Mouse (Mus musculus): Measurements from ENCODE around the gene Cfap300. TPM values are rescaled to one million over a fixed set of nuclear protein-coding genes. Genes with fewer than 3 reads are reported as not detected.
A peak's percentile ranks its signal among the peaks of the same experiment; 100 is the strongest.

Cfap300 gene
- polyA plus RNA-seq (2014; fragmentation: Nextera tagmentation; extraction: Ambion mirVana), result 9.5 and 12.3 TPM in 2 replicates

DNA sequence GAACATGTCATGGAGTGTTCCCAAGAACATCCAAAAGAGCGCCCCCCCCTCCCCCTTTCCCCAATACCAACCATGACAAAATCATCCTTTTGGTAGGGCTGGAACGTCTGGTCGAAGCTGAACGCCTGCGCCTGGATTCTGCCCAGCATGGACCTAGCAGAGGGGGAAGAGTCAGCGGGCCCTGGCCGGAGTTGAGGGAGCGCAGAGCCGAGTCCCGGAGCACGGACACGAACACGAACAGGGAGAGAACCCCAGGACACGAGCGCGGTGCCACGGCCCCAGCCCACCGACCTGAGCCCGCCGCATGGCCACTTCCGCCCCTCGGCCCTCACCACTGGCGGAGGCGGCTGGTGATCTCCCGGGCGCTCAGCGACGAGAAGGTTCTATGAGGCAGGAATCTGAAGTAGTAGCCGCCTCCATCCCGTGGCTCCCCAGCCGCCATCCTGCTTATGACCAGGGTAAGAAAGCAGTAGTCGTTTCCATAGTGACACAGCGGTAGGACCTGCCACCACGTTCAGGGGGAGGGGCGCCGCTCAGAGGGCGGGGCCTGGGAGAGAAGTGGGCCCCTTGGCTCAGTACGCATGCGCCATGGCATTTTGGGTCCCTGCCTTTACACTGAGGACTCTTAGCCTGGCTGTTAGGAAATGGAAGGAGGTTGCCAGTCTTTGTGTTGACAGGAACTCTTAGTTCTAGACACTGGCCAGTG is at the start of gene Cfap300:
Gene Cfap300 (minus strand): TSS at position 486 of the 706 bp plus-strand sequence.
- peak; percentile 95 for ATAC-seq (replicated peaks; ENCODE audit: low FRiP score, low TSS enrichment, low read depth)
- peak within 1 kb of the TSS; percentile 78 for H3K27ac ChIP-seq (ENCODE audit: low read depth)

GRCm38 (mm10) chr9:8078882-8079281 is 36.3 kb upstream of the Cfap300 start:
- H3K4me2 ChIP-seq (ENCODE audit: low read length), result no peak overlapping the region
- H3K27ac ChIP-seq (ENCODE audit: low read depth), result no peak overlapping the region
- WGBS, result 87% methylated on average over 5 of the region's 5 CpGs
- no peak overlapping the region for H3K9ac ChIP-seq (ENCODE audit: low read length)
- ATAC-seq (replicated peaks; ENCODE audit: low FRiP score, low TSS enrichment, low read depth) (no peak), DNase-seq (ENCODE audit: low spot score) (no peak)
- H3K36me3 ChIP-seq (ENCODE audit: control insufficient read depth, insufficient read depth, low read length), result no peaks in the 10 kb centered on the region
- H3K4me3 ChIP-seq (ENCODE audit: low read depth, low read length), result no peak overlapping the region
- H3K27me3 ChIP-seq (replicated peaks; ENCODE audit: control insufficient read depth, insufficient read depth, low read length), result no peaks in the 10 kb centered on the region
- no peaks in the 10 kb centered on the region for H3K4me1 ChIP-seq (replicated peaks; ENCODE audit: control insufficient read depth, insufficient read depth, low read length)
- no peaks in the 10 kb centered on the region for H3K9me3 ChIP-seq (ENCODE audit: control insufficient read depth, low read length)

More for the DNA sequence above, at the start of gene Cfap300:
- Histone ChIP-seq H3K9me3 (ENCODE audit: control insufficient read depth, low read length) (no peaks in the 10 kb centered on the region), H3K27me3 (replicated peaks; ENCODE audit: control insufficient read depth, insufficient read depth, low read length) (no peaks in the 10 kb centered on the region), H3K9ac (ENCODE audit: low read length) (peak within 1 kb of the TSS; percentile 68), H3K36me3 (ENCODE audit: control insufficient read depth, insufficient read depth, low read length) (no peaks in the 10 kb centered on the region), H3K4me1 (replicated peaks; ENCODE audit: control insufficient read depth, insufficient read depth, low read length) (0 out of 2 replicates have a peak, but pooled peaks cover 3% of the 10 kb centered on the region), H3K4me3 (ENCODE audit: low read depth, low read length) (peak within 1 kb of the TSS; percentile 78), H3K4me2 (ENCODE audit: low read length) (peak within 1 kb of the TSS; percentile 64)
- DNase-seq (ENCODE audit: low spot score), result peak; percentile 97
- WGBS, result under 1% methylated on average over 39 of the region's 39 CpGs

DNA sequence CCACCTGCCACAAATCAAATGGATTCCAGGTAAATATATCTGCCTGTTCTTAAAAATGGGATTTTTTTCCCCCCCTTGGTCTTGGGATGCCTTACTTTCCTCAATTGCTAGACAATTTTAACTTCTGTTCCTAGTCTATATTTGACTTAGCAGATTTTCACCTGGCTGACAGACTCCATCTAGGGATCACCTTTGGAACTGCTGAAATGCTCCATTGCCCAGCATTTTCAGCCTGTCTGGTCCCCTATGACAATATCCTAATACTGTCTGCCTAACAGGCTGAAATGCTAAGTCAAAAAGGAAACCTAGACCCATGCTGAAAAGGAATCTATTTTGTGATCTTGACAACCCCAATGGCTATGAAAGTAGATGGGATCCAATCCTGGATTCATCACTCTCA is 31.7 kb upstream of the Cfap300 start:
- no peak overlapping the region for H3K27ac ChIP-seq (ENCODE audit: low read depth)
- H3K4me1 ChIP-seq (replicated peaks; ENCODE audit: control insufficient read depth, insufficient read depth, low read length), result no peaks in the 10 kb centered on the region
- H3K36me3 ChIP-seq (ENCODE audit: control insufficient read depth, insufficient read depth, low read length), result no peaks in the 10 kb centered on the region
- DNase-seq (ENCODE audit: low spot score) (no peak), ATAC-seq (replicated peaks; ENCODE audit: low FRiP score, low TSS enrichment, low read depth) (no peak)
- no peaks in the 10 kb centered on the region for H3K9me3 ChIP-seq (ENCODE audit: control insufficient read depth, low read length)
- H3K4me2 ChIP-seq (ENCODE audit: low read length), result no peak overlapping the region
- no peaks in the 10 kb centered on the region for H3K27me3 ChIP-seq (replicated peaks; ENCODE audit: control insufficient read depth, insufficient read depth, low read length)
- no peak overlapping the region for H3K4me3 ChIP-seq (ENCODE audit: low read depth, low read length)
- no peak overlapping the region for H3K9ac ChIP-seq (ENCODE audit: low read length)

- DNase-seq (ENCODE audit: low spot score) (no peak), ATAC-seq (replicated peaks; ENCODE audit: low FRiP score, low TSS enrichment, low read depth) (no peak)
- H3K27me3 ChIP-seq (replicated peaks; ENCODE audit: control insufficient read depth, insufficient read depth, low read length), result no peaks in the 10 kb centered on the region
- H3K27ac ChIP-seq (ENCODE audit: low read depth), result no peak overlapping the region
- H3K9ac ChIP-seq (ENCODE audit: low read length), result no peak overlapping the region
- H3K4me2 ChIP-seq (ENCODE audit: low read length), result no peak overlapping the region
- H3K4me3 ChIP-seq (ENCODE audit: low read depth, low read length), result no peak overlapping the region
- WGBS, result 91% methylated on average over 3 of the region's 3 CpGs
- H3K4me1 ChIP-seq (replicated peaks; ENCODE audit: control insufficient read depth, insufficient read depth, low read length), result no peaks in the 10 kb centered on the region
- H3K9me3 ChIP-seq (ENCODE audit: control insufficient read depth, low read length), result no peaks in the 10 kb centered on the region
- H3K36me3 ChIP-seq (ENCODE audit: control insufficient read depth, insufficient read depth, low read length), result no peaks in the 10 kb centered on the region
Measured at GRCm38 (mm10) chr9:8073203-8073755, 30.7 kb upstream of the Cfap300 start.

GRCm38 (mm10) chr9:8059636-8060035 is 17.0 kb upstream of the Cfap300 start:
- H3K27me3 ChIP-seq (replicated peaks; ENCODE audit: control insufficient read depth, insufficient read depth, low read length), result no peaks in the 10 kb centered on the region
- no peaks in the 10 kb centered on the region for H3K36me3 ChIP-seq (ENCODE audit: control insufficient read depth, insufficient read depth, low read length)
- 77% methylated on average over 3 of the region's 3 CpGs for WGBS
- H3K4me1 ChIP-seq (replicated peaks; ENCODE audit: control insufficient read depth, insufficient read depth, low read length), result peaks cover 8% of the 10 kb centered on the region; the same call in 1 of the 2 replicates
- DNase-seq (ENCODE audit: low spot score) (no peak), ATAC-seq (replicated peaks; ENCODE audit: low FRiP score, low TSS enrichment, low read depth) (no peak)
- H3K4me3 ChIP-seq (ENCODE audit: low read depth, low read length), result no peak overlapping the region
- H3K27ac ChIP-seq (ENCODE audit: low read depth), result no peak overlapping the region
- H3K9ac ChIP-seq (ENCODE audit: low read length), result no peak overlapping the region
- H3K4me2 ChIP-seq (ENCODE audit: low read length), result no peak overlapping the region
- 0 out of 2 replicates have a peak, but pooled peaks cover 4% of the 10 kb centered on the region for H3K9me3 ChIP-seq (ENCODE audit: control insufficient read depth, low read length)

DNA sequence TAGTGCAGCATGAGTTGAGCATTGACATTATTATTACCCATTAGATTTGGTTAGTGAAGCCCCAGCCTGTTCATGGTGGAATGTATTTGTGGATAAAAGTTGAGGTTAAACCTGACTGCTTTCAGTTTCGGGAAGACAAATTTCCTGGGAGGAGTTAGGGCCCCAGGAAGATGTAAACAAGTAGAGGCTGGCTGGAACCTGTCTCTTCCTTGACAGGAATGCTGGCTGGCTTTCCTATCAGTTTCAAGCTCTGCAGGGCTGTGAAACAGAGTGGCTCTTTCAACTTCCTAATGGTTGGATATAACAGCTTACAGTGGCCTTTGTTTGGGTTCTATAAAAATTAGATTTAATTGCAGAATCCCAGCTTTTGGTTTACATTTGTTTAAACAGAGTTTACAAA is 12.2 kb upstream of the Cfap300 start:
- peaks cover 9% of the 10 kb centered on the region; the same call in 1 of the 2 replicates for H3K4me1 ChIP-seq (replicated peaks; ENCODE audit: control insufficient read depth, insufficient read depth, low read length)
- H3K4me3 ChIP-seq (ENCODE audit: low read depth, low read length), result no peak overlapping the region
- DNase-seq (ENCODE audit: low spot score), result no peak
- no peaks in the 10 kb centered on the region for H3K27me3 ChIP-seq (replicated peaks; ENCODE audit: control insufficient read depth, insufficient read depth, low read length)
- no peak overlapping the region for H3K27ac ChIP-seq (ENCODE audit: low read depth)
- 3% methylated on average over 1 of the region's 1 CpGs for WGBS
- H3K9ac ChIP-seq (ENCODE audit: low read length), result no peak overlapping the region
- ATAC-seq (replicated peaks; ENCODE audit: low FRiP score, low TSS enrichment, low read depth), result peak; percentile 70
- no peaks in the 10 kb centered on the region for H3K9me3 ChIP-seq (ENCODE audit: control insufficient read depth, low read length)
- 0 out of 2 replicates have a peak overlapping the region, but pooled peaks have one; percentile 0 for H3K4me2 ChIP-seq (ENCODE audit: low read length)
- H3K36me3 ChIP-seq (ENCODE audit: control insufficient read depth, insufficient read depth, low read length), result no peaks in the 10 kb centered on the region

GRCm38 (mm10) chr9:8043044-8043387 is 393 bp upstream of the Cfap300 start:
- no peaks in the 10 kb centered on the region for H3K27me3 ChIP-seq (replicated peaks; ENCODE audit: control insufficient read depth, insufficient read depth, low read length)
- H3K4me3 ChIP-seq (ENCODE audit: low read depth, low read length), result peak overlapping the region; percentile 78
- peak; percentile 17; the same call in 1 of the 2 replicates for ATAC-seq (replicated peaks; ENCODE audit: low FRiP score, low TSS enrichment, low read depth)
- no peaks in the 10 kb centered on the region for H3K9me3 ChIP-seq (ENCODE audit: control insufficient read depth, low read length)
- H3K9ac ChIP-seq (ENCODE audit: low read length), result peak overlapping the region; percentile 68; the same call in 1 of the 2 replicates
- no peaks in the 10 kb centered on the region for H3K36me3 ChIP-seq (ENCODE audit: control insufficient read depth, insufficient read depth, low read length)
- H3K4me2 ChIP-seq (ENCODE audit: low read length), result peak overlapping the region; percentile 64
- WGBS, result 21% methylated on average over 5 of the region's 5 CpGs
- 0 out of 2 replicates have a peak, but pooled peaks cover 3% of the 10 kb centered on the region for H3K4me1 ChIP-seq (replicated peaks; ENCODE audit: control insufficient read depth, insufficient read depth, low read length)
- H3K27ac ChIP-seq (ENCODE audit: low read depth), result 0 out of 2 replicates have a peak overlapping the region, but pooled peaks have one; percentile 78
- no peak for DNase-seq (ENCODE audit: low spot score)

DNA sequence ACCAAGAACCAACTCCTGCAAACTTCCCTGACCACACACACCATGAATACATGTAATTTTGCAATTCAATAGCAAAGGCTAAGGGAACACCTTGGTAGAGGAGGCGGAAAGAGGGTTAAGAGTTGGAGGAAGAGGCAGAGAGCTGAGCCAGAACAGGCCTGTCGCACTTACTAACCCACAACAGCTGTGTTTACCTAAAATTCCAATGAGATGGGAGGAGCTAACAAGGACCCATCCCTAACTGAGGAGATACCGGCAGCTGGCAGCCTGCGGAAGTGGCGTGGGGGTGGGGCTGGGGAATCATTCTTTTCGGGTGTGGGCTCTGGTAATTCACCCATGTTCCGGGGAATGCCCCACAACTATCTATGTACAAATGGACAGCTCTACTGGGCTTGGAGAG is 7.1 kb downstream of the Cfap300 start:
- H3K4me3 ChIP-seq (ENCODE audit: low read depth, low read length), result no peak overlapping the region
- peak overlapping the region; percentile 20; the same call in 1 of the 2 replicates for H3K27ac ChIP-seq (ENCODE audit: low read depth)
- no peaks in the 10 kb centered on the region for H3K9me3 ChIP-seq (ENCODE audit: control insufficient read depth, low read length)
- H3K27me3 ChIP-seq (replicated peaks; ENCODE audit: control insufficient read depth, insufficient read depth, low read length), result no peaks in the 10 kb centered on the region
- no peak overlapping the region for H3K9ac ChIP-seq (ENCODE audit: low read length)
- 13% methylated on average over 7 of the region's 7 CpGs for WGBS
- H3K4me1 ChIP-seq (replicated peaks; ENCODE audit: control insufficient read depth, insufficient read depth, low read length), result peaks cover 5% of the 10 kb centered on the region
- DNase-seq (ENCODE audit: low spot score) (peak; percentile 65), ATAC-seq (replicated peaks; ENCODE audit: low FRiP score, low TSS enrichment, low read depth) (peak; percentile 71)
- no peaks in the 10 kb centered on the region for H3K36me3 ChIP-seq (ENCODE audit: control insufficient read depth, insufficient read depth, low read length)
- peak overlapping the region; percentile 31 for H3K4me2 ChIP-seq (ENCODE audit: low read length)

Data from intestine, embryonic 14.5 days (tissue).